Mouse (Mus musculus) lung, adult 18-20 months (tissue): ENCODE results near the gene Rgsl1.
"Not testable (repeated sequence)": the region's sequence is repeated elsewhere in the genome, so short reads cannot be mapped to it uniquely, and the experiment has no call there.

ENCODE experiments used
- DNase-seq, 2 experiments: peaks; one replicate each; pipeline ENCODE4 v3.0.0; 2022; ENCODE audit warnings: mixed read lengths in 2 of 2

The Rgsl1 gene

GRCm38 (mm10) chr1:153775174-153775573 is 68.8 kb downstream of the Rgsl1 start:
- no peak for DNase-seq

- DNase-seq = no peak
Observed at GRCm38 (mm10) chr1:153770776-153771167, 73.2 kb downstream of the Rgsl1 start.

GRCm38 (mm10) chr1:153769998-153770775 is 73.8 kb downstream of the Rgsl1 start:
- no peak for DNase-seq

- DNase-seq = not testable (repeated sequence)
Observed at GRCm38 (mm10) chr1:153769571-153769970, 74.4 kb downstream of the Rgsl1 start.

GRCm38 (mm10) chr1:153768465-153768864 is 75.5 kb downstream of the Rgsl1 start:
- no peak for DNase-seq

GRCm38 (mm10) chr1:153767281-153767680 is 76.7 kb downstream of the Rgsl1 start:
- no peak for DNase-seq

- no peak for DNase-seq
Observed at GRCm38 (mm10) chr1:153766298-153766697, 77.6 kb downstream of the Rgsl1 start.

- no peak for DNase-seq
Observed at GRCm38 (mm10) chr1:153764136-153764535, 79.8 kb downstream of the Rgsl1 start.

GRCm38 (mm10) chr1:153753725-153754464 is 90.0 kb downstream of the Rgsl1 start:
- DNase-seq = peak in 1 of 2 experiments; percentile 44

GRCm38 (mm10) chr1:153752521-153752920 is 91.4 kb downstream of the Rgsl1 start:
- peak in 1 of 2 experiments; percentile 21 for DNase-seq

- DNase-seq = peak; percentile 59 to 62
Observed at GRCm38 (mm10) chr1:153751763-153752301, 92.1 kb downstream of the Rgsl1 start.

- no peak for DNase-seq
Observed at GRCm38 (mm10) chr1:153750054-153750453, 93.9 kb downstream of the Rgsl1 start.

- peak; percentile 68 to 76 for DNase-seq
Observed at GRCm38 (mm10) chr1:153749211-153749801, 94.6 kb downstream of the Rgsl1 start, which contains the start of gene Rnasel. Gene Rnasel, plus strand, starts transcription at chr1:153749426.

- peak in 1 of 2 experiments; percentile 42 for DNase-seq
Observed at GRCm38 (mm10) chr1:153748549-153748948, 95.4 kb downstream of the Rgsl1 start.

GRCm38 (mm10) chr1:153747861-153748530 is 95.9 kb downstream of the Rgsl1 start:
- peak in 1 of 2 experiments; percentile 13 for DNase-seq

- DNase-seq = peak; percentile 55 to 67
Observed at GRCm38 (mm10) chr1:153746728-153747127, 97.2 kb downstream of the Rgsl1 start.

- no peak for DNase-seq
Observed at GRCm38 (mm10) chr1:153746119-153746670, 97.7 kb downstream of the Rgsl1 start.

- DNase-seq = peak; percentile 46 to 60
Observed at GRCm38 (mm10) chr1:153742374-153743155, 101.4 kb downstream of the Rgsl1 start.

GRCm38 (mm10) chr1:153741551-153742316 is 102.2 kb downstream of the Rgsl1 start:
- no peak for DNase-seq

GRCm38 (mm10) chr1:153740775-153741400 is 103.1 kb downstream of the Rgsl1 start:
- no peak for DNase-seq
